Mouse (Mus musculus): ENCODE data around the gene Sec61a2. TPM values are rescaled to one million over a fixed set of nuclear protein-coding genes. Genes with fewer than 3 reads are reported as not detected.

Sec61a2 gene
- 222 and 262 TPM in 2 replicates for polyA plus RNA-seq (2012; rRNA removed)
- polyA plus RNA-seq (2014; fragmentation: Nextera tagmentation; extraction: Ambion mirVana) = 79.1 and 90.1 TPM in 2 replicates

- H3K9ac ChIP-seq (ENCODE audit: low read depth, low read length, severe bottlenecking) = peak within 1 kb of the TSS; percentile 93
- H3K9me3 ChIP-seq (ENCODE audit: control insufficient read depth, low read length) = no peaks in the 10 kb centered on the region
- H3K27me3 ChIP-seq (ENCODE audit: control insufficient read depth, insufficient read depth, low read length) = no peaks in the 10 kb centered on the region
- peak; percentile 96 for DNase-seq (ENCODE audit: low spot score)
- H3K27ac ChIP-seq (replicated peaks; ENCODE audit: low read depth, low read length) = peak within 1 kb of the TSS; percentile 77
- H3K4me2 ChIP-seq (replicated peaks; ENCODE audit: low read depth, low read length, severe bottlenecking) = peak within 1 kb of the TSS; percentile 52
- 4% methylated on average over 52 of the region's 62 CpGs for WGBS
- peak; percentile 99 for ATAC-seq (ENCODE audit: low FRiP score, low read depth)
- TF ChIP-seq POLR2A (IDR thresholded peaks at IDR 0.05; ENCODE audit: borderline replicate concordance, extremely low read depth, insufficient read depth, insufficient read length) = peak; percentile 92; the same call in 1 of the 2 replicates
- peaks cover 23% of the 10 kb centered on the region for H3K36me3 ChIP-seq (ENCODE audit: control insufficient read depth, insufficient read depth, low read length)
- peak within 1 kb of the TSS; percentile 92 for H3K4me3 ChIP-seq (replicated peaks; ENCODE audit: low read length)
- peaks cover 6% of the 10 kb centered on the region; the same call in 1 of the 2 replicates for H3K4me1 ChIP-seq (ENCODE audit: control insufficient read depth, insufficient read depth, low read length)
These were observed at the start of gene Sec61a2 for GRCm38 (mm10) chr2:5894843-5895570. Gene Sec61a2 (minus strand): TSS chr2:5895432.

GRCm38 (mm10) chr2:5943071-5943470 lies 47.8 kb upstream of the Sec61a2 start:
- peak overlapping the region; percentile 71; the same call in 1 of the 2 replicates for H3K9ac ChIP-seq (ENCODE audit: low read depth, low read length, severe bottlenecking)
- H3K27ac ChIP-seq (replicated peaks; ENCODE audit: low read depth, low read length) = no peak overlapping the region
- DNase-seq (ENCODE audit: low spot score) (no peak), ATAC-seq (ENCODE audit: low FRiP score, low read depth) (no peak)
- H3K4me3 ChIP-seq (replicated peaks; ENCODE audit: low read length) = peak overlapping the region; percentile 65
- no peaks in the 10 kb centered on the region for H3K36me3 ChIP-seq (ENCODE audit: control insufficient read depth, insufficient read depth, low read length)
- H3K4me1 ChIP-seq (ENCODE audit: control insufficient read depth, insufficient read depth, low read length) = 0 out of 2 replicates have a peak, but pooled peaks cover 5% of the 10 kb centered on the region
- no peaks in the 10 kb centered on the region for H3K9me3 ChIP-seq (ENCODE audit: control insufficient read depth, low read length)
- WGBS = 45% methylated on average over 4 of the region's 4 CpGs
- H3K4me2 ChIP-seq (replicated peaks; ENCODE audit: low read depth, low read length, severe bottlenecking) = peak overlapping the region; percentile 87
- H3K27me3 ChIP-seq (ENCODE audit: control insufficient read depth, insufficient read depth, low read length) = no peaks in the 10 kb centered on the region
- TF ChIP-seq POLR2A (IDR thresholded peaks at IDR 0.05; ENCODE audit: borderline replicate concordance, extremely low read depth, insufficient read depth, insufficient read length) = no peak

- H3K4me1 ChIP-seq (ENCODE audit: control insufficient read depth, insufficient read depth, low read length) = 0 out of 2 replicates have a peak, but pooled peaks cover 5% of the 10 kb centered on the region
- TF ChIP-seq POLR2A (IDR thresholded peaks at IDR 0.05; ENCODE audit: borderline replicate concordance, extremely low read depth, insufficient read depth, insufficient read length) = no peak
- H3K27ac ChIP-seq (replicated peaks; ENCODE audit: low read depth, low read length) = 0 out of 2 replicates have a peak within 1 kb of the TSS, but pooled peaks have one; percentile 26
- no peaks in the 10 kb centered on the region for H3K27me3 ChIP-seq (ENCODE audit: control insufficient read depth, insufficient read depth, low read length)
- WGBS = 1% methylated on average over 36 of the region's 36 CpGs
- H3K4me2 ChIP-seq (replicated peaks; ENCODE audit: low read depth, low read length, severe bottlenecking) = peak within 1 kb of the TSS; percentile 87
- peak within 1 kb of the TSS; percentile 71 for H3K9ac ChIP-seq (ENCODE audit: low read depth, low read length, severe bottlenecking)
- DNase-seq (ENCODE audit: low spot score) (peak; percentile 74), ATAC-seq (ENCODE audit: low FRiP score, low read depth) (peak; percentile 98)
- peak within 1 kb of the TSS; percentile 65 for H3K4me3 ChIP-seq (replicated peaks; ENCODE audit: low read length)
- H3K9me3 ChIP-seq (ENCODE audit: control insufficient read depth, low read length) = no peaks in the 10 kb centered on the region
- H3K36me3 ChIP-seq (ENCODE audit: control insufficient read depth, insufficient read depth, low read length) = no peaks in the 10 kb centered on the region
These were observed 47.3 kb upstream of the Sec61a2 start, which contains the start of gene Dhtkd1 for GRCm38 (mm10) chr2:5942416-5943032. Gene Dhtkd1 (minus strand): TSS chr2:5942792.

- ATAC-seq (ENCODE audit: low FRiP score, low read depth) (peak; percentile 1; the same call in 1 of the 2 replicates), DNase-seq (ENCODE audit: low spot score) (no peak)
- 61% methylated on average over 11 of the region's 11 CpGs for WGBS
- Histone ChIP-seq H3K4me3 (replicated peaks; ENCODE audit: low read length) (peak overlapping the region; percentile 65), H3K27me3 (ENCODE audit: control insufficient read depth, insufficient read depth, low read length) (no peaks in the 10 kb centered on the region), H3K9me3 (ENCODE audit: control insufficient read depth, low read length) (no peaks in the 10 kb centered on the region), H3K4me1 (ENCODE audit: control insufficient read depth, insufficient read depth, low read length) (0 out of 2 replicates have a peak, but pooled peaks cover 5% of the 10 kb centered on the region), H3K9ac (ENCODE audit: low read depth, low read length, severe bottlenecking) (peak overlapping the region; percentile 71), H3K36me3 (ENCODE audit: control insufficient read depth, insufficient read depth, low read length) (no peaks in the 10 kb centered on the region), H3K27ac (replicated peaks; ENCODE audit: low read depth, low read length) (0 out of 2 replicates have a peak overlapping the region, but pooled peaks have one; percentile 26), H3K4me2 (replicated peaks; ENCODE audit: low read depth, low read length, severe bottlenecking) (peak overlapping the region; percentile 87)
- no peak for TF ChIP-seq POLR2A (IDR thresholded peaks at IDR 0.05; ENCODE audit: borderline replicate concordance, extremely low read depth, insufficient read depth, insufficient read length)
These were observed 46.7 kb upstream of the Sec61a2 start for GRCm38 (mm10) chr2:5941861-5942415.

- no peak overlapping the region for H3K9ac ChIP-seq (ENCODE audit: low read depth, low read length, severe bottlenecking)
- H3K4me1 ChIP-seq (ENCODE audit: control insufficient read depth, insufficient read depth, low read length) = 0 out of 2 replicates have a peak, but pooled peaks cover 5% of the 10 kb centered on the region
- WGBS = 95% methylated on average over 9 of the region's 9 CpGs
These were observed 45.7 kb upstream of the Sec61a2 start for GRCm38 (mm10) chr2:5940936-5941335.

More at GRCm38 (mm10) chr2:5940936-5941335, 45.7 kb upstream of the Sec61a2 start:
- no peaks in the 10 kb centered on the region for H3K27me3 ChIP-seq (ENCODE audit: control insufficient read depth, insufficient read depth, low read length)
- no peak overlapping the region for H3K4me3 ChIP-seq (replicated peaks; ENCODE audit: low read length)
- H3K27ac ChIP-seq (replicated peaks; ENCODE audit: low read depth, low read length) = no peak overlapping the region
- no peaks in the 10 kb centered on the region for H3K9me3 ChIP-seq (ENCODE audit: control insufficient read depth, low read length)
- no peak for TF ChIP-seq POLR2A (IDR thresholded peaks at IDR 0.05; ENCODE audit: borderline replicate concordance, extremely low read depth, insufficient read depth, insufficient read length)
- no peak for ATAC-seq (ENCODE audit: low FRiP score, low read depth)
- DNase-seq (ENCODE audit: low spot score) = no peak
- no peaks in the 10 kb centered on the region for H3K36me3 ChIP-seq (ENCODE audit: control insufficient read depth, insufficient read depth, low read length)
- H3K4me2 ChIP-seq (replicated peaks; ENCODE audit: low read depth, low read length, severe bottlenecking) = no peak overlapping the region
